Comparison of ENCODE assay signal across 10 mouse cellular contexts in genomic region chrX:101285534-101285933, GRCm38 (mm10). TPM values are rescaled to one million over a fixed set of nuclear protein-coding genes. Genes with fewer than 3 reads are reported as not detected.
DNase-seq lines count a peak whose midpoint lies in the region; ATAC-seq and TF ChIP-seq lines count a peak whose summit lies in the region.
"Had no signal": no experiment of that assay in that cellular context is flagged by ENCODE, and none has a peak within 500 bp of the region (broad histone marks: within the 10 kb centered on the region; RNA-seq: fewer than 3 reads in every experiment).

No protein-coding gene starts in this region.

- no peak overlapping the region for H3K4me3 ChIP-seq in intestine, embryonic 14.5 days (ENCODE audit: low read depth, low read length)
- no peak overlapping the region for H3K4me3 ChIP-seq in intestine, embryonic 15.5 days (replicated peaks)
- no peak overlapping the region for H3K4me3 ChIP-seq in G1E (ENCODE audit: low read depth, low read length)
- H3K4me3 ChIP-seq in stomach, embryonic 15.5 days (replicated peaks) = no peak overlapping the region
- H3K4me3 ChIP-seq: embryonic facial prominence, embryonic 13.5 days; myocyte had no signal

- H3K4me1 ChIP-seq in intestine, embryonic 14.5 days (replicated peaks; ENCODE audit: control insufficient read depth, insufficient read depth, low read length) = no peaks in the 10 kb centered on the region
- no peaks in the 10 kb centered on the region for H3K4me1 ChIP-seq in intestine, embryonic 15.5 days (replicated peaks)
- H3K4me1 ChIP-seq in G1E (ENCODE audit: insufficient read depth, low read depth, low read length) = peaks cover 48% of the 10 kb centered on the region
- no peaks in the 10 kb centered on the region for H3K4me1 ChIP-seq in stomach, embryonic 15.5 days
- H3K4me1 ChIP-seq: embryonic facial prominence, embryonic 13.5 days had no signal

- ATAC-seq in intestine, embryonic 14.5 days (replicated peaks; ENCODE audit: low FRiP score, low TSS enrichment, low read depth) = no peak; the same call in 1 of the 2 replicates
- ATAC-seq in intestine, embryonic 15.5 days = no peak
- ATAC-seq in G1E (ENCODE audit: extremely low read depth, insufficient number of reproducible peaks, low FRiP score, poor library complexity, severe bottlenecking) = no peak
- 0 out of 2 replicates have a peak, but pooled peaks have one; percentile 38 for ATAC-seq in megakaryocyte-erythroid progenitor cell, adult 5-6 weeks (replicated peaks; ENCODE audit: low FRiP score, low TSS enrichment, poor library complexity, severe bottlenecking)
- ATAC-seq in stomach, embryonic 15.5 days (ENCODE audit: insufficient read depth, low FRiP score, low read depth) = peak; percentile 44; the same call in 1 of the 2 replicates

- no peak overlapping the region for H3K9ac ChIP-seq in intestine, embryonic 14.5 days (ENCODE audit: low read length)
- H3K9ac ChIP-seq in intestine, embryonic 15.5 days = no peak overlapping the region
- no peak overlapping the region for H3K9ac ChIP-seq in stomach, embryonic 15.5 days
- H3K9ac ChIP-seq: embryonic facial prominence, embryonic 13.5 days had no signal

- DNase-seq in intestine, embryonic 14.5 days (ENCODE audit: low spot score) = peak; percentile 72
- DNase-seq in G1E (ENCODE audit: low spot score) = no peak
- DNase-seq in cerebellum, adult 9-11 months = peak; percentile 55
- DNase-seq in heart, postnatal 10 days = peak; percentile 34 to 62
- peak; percentile 22 for DNase-seq in layer of hippocampus, adult 9-11 months

- peaks cover 79% of the 10 kb centered on the region for H3K36me3 ChIP-seq in intestine, embryonic 14.5 days (ENCODE audit: control insufficient read depth, insufficient read depth, low read length)
- 0 out of 2 replicates have a peak, but pooled peaks cover 5% of the 10 kb centered on the region for H3K36me3 ChIP-seq in intestine, embryonic 15.5 days
- peaks cover 93% of the 10 kb centered on the region for H3K36me3 ChIP-seq in G1E (replicated peaks)
- peaks cover 3% of the 10 kb centered on the region; the same call in 1 of the 2 replicates for H3K36me3 ChIP-seq in stomach, embryonic 15.5 days

- 28% methylated on average over 6 of the region's 6 CpGs for WGBS in intestine, embryonic 14.5 days
- WGBS in intestine, embryonic 15.5 days = 27% methylated on average over 6 of the region's 6 CpGs
- 23% methylated on average over 6 of the region's 6 CpGs for WGBS in stomach, embryonic 15.5 days

- no peaks in the 10 kb centered on the region for H3K9me3 ChIP-seq in intestine, embryonic 14.5 days (ENCODE audit: control insufficient read depth, low read length)
- no peaks in the 10 kb centered on the region for H3K9me3 ChIP-seq in intestine, embryonic 15.5 days
- no peaks in the 10 kb centered on the region for H3K9me3 ChIP-seq in G1E (replicated peaks)
- no peaks in the 10 kb centered on the region for H3K9me3 ChIP-seq in stomach, embryonic 15.5 days
- H3K9me3 ChIP-seq: embryonic facial prominence, embryonic 13.5 days had no signal

- TF ChIP-seq CTCF in G1E (IDR thresholded peaks at IDR 0.05; ENCODE audit: low read depth, low read length) = peak; percentile 49

- intact Hi-C loops in heart, postnatal 10 days (cut with DNase I) = loop anchor here (1.0 kb wide), 1 partner anchor 153 kb away; no protein-coding TSS in a partner anchor

- H3K4me2 ChIP-seq in intestine, embryonic 14.5 days (ENCODE audit: low read length) = no peak overlapping the region
- no peak overlapping the region for H3K4me2 ChIP-seq in intestine, embryonic 15.5 days (replicated peaks)
- H3K4me2 ChIP-seq in stomach, embryonic 15.5 days = no peak overlapping the region
- H3K4me2 ChIP-seq: embryonic facial prominence, embryonic 13.5 days had no signal

- 0 out of 2 replicates have a peak, but pooled peaks cover 3% of the 10 kb centered on the region for H3K27me3 ChIP-seq in intestine, embryonic 14.5 days (replicated peaks; ENCODE audit: control insufficient read depth, insufficient read depth, low read length)
- H3K27me3 ChIP-seq in intestine, embryonic 15.5 days (replicated peaks) = 0 out of 2 replicates have a peak, but pooled peaks cover 3% of the 10 kb centered on the region
- no peaks in the 10 kb centered on the region for H3K27me3 ChIP-seq in G1E (ENCODE audit: insufficient read depth, low read length)
- no peaks in the 10 kb centered on the region for H3K27me3 ChIP-seq in stomach, embryonic 15.5 days (replicated peaks)

- H3K27ac ChIP-seq in intestine, embryonic 14.5 days (ENCODE audit: low read depth) = no peak overlapping the region
- H3K27ac ChIP-seq in intestine, embryonic 15.5 days = no peak overlapping the region
- no peak overlapping the region for H3K27ac ChIP-seq in stomach, embryonic 15.5 days
- H3K27ac ChIP-seq: embryonic facial prominence, embryonic 13.5 days had no signal

RNA-seq across cellular contexts. Expression of gene Med12, which starts 11.7 kb away (rescaled TPM):
- polyA plus RNA-seq in intestine, embryonic 14.5 days (2014; fragmentation: Nextera tagmentation; extraction: Ambion mirVana) = 38.5 and 48.2 TPM in 2 replicates
- 22.8 and 25.3 TPM in 2 replicates for polyA plus RNA-seq in intestine, embryonic 15.5 days (2015; fragmentation: Nextera tagmentation; extraction: Ambion mirVana)
- total RNA-seq in G1E (2014; fragmentation: Nextera tagmentation) = 106 and 128 TPM in 2 replicates
- total RNA-seq in G1E (2017) = 37.9 and 40.9 TPM in 2 replicates
- polyA plus RNA-seq in G1E (2012) = 44.8 and 48.2 TPM in 2 replicates
- total RNA-seq in heart, postnatal 10 days (2021) = 10 to 100 TPM; 26.8 to 29.4 TPM
- 71.6 and 80.7 TPM in 2 replicates for total RNA-seq in megakaryocyte-erythroid progenitor cell, adult 5-6 weeks (2014; fragmentation: Nextera tagmentation)
- 33.1 and 34.7 TPM in 2 replicates for total RNA-seq in megakaryocyte-erythroid progenitor cell, adult 5-6 weeks (2017)
- 23.7 and 29.6 TPM in 2 replicates for polyA plus RNA-seq in stomach, embryonic 15.5 days (2015; fragmentation: Nextera tagmentation; extraction: Ambion mirVana)

RNA-seq across cellular contexts. Expression of gene Nlgn3, which starts 13.4 kb away (rescaled TPM):
- 7.3 and 7.5 TPM in 2 replicates for polyA plus RNA-seq in intestine, embryonic 14.5 days (2014; fragmentation: Nextera tagmentation; extraction: Ambion mirVana)
- 4.4 and 4.8 TPM in 2 replicates for polyA plus RNA-seq in intestine, embryonic 15.5 days (2015; fragmentation: Nextera tagmentation; extraction: Ambion mirVana)
- total RNA-seq in G1E (2014; fragmentation: Nextera tagmentation) (not detected in 2 replicates), G1E (2017) (0.05 and 0.06 TPM in 2 replicates)
- 0.05 TPM in 1 of 2 replicates, not detected in the other for polyA plus RNA-seq in G1E (2012)
- total RNA-seq in heart, postnatal 10 days (2021) = under 1 TPM; 0.77 to 0.86 TPM
- 0.07 TPM in 1 of 2 replicates, not detected in the other for total RNA-seq in megakaryocyte-erythroid progenitor cell, adult 5-6 weeks (2014; fragmentation: Nextera tagmentation)
- not detected in 2 replicates for total RNA-seq in megakaryocyte-erythroid progenitor cell, adult 5-6 weeks (2017)
- 4.7 and 5.6 TPM in 2 replicates for polyA plus RNA-seq in stomach, embryonic 15.5 days (2015; fragmentation: Nextera tagmentation; extraction: Ambion mirVana)
- polyA plus RNA-seq: myocyte had no signal

RNA-seq across cellular contexts. Expression of gene Gm20489, which starts 16.7 kb away (rescaled TPM):
- polyA plus RNA-seq in intestine, embryonic 14.5 days (2014; fragmentation: Nextera tagmentation; extraction: Ambion mirVana) = not detected in 2 replicates
- not detected in 2 replicates for polyA plus RNA-seq in intestine, embryonic 15.5 days (2015; fragmentation: Nextera tagmentation; extraction: Ambion mirVana)
- not detected in 2 replicates for total RNA-seq in G1E (2014; fragmentation: Nextera tagmentation)
- total RNA-seq in G1E (2017) = not detected in 2 replicates
- polyA plus RNA-seq in G1E (2012) = not detected in 2 replicates
- not detected for total RNA-seq in heart, postnatal 10 days (2021)
- total RNA-seq in megakaryocyte-erythroid progenitor cell, adult 5-6 weeks (2014; fragmentation: Nextera tagmentation) = not detected in 2 replicates
- total RNA-seq in megakaryocyte-erythroid progenitor cell, adult 5-6 weeks (2017) = not detected in 2 replicates
- not detected in 2 replicates for polyA plus RNA-seq in stomach, embryonic 15.5 days (2015; fragmentation: Nextera tagmentation; extraction: Ambion mirVana)
- polyA plus RNA-seq: embryonic facial prominence, embryonic 13.5 days; myocyte had no signal

RNA-seq across cellular contexts. Expression of gene Il2rg, which starts 17.5 kb away (rescaled TPM):
- polyA plus RNA-seq in intestine, embryonic 14.5 days (2014; fragmentation: Nextera tagmentation; extraction: Ambion mirVana) = 9.6 and 11.5 TPM in 2 replicates
- polyA plus RNA-seq in intestine, embryonic 15.5 days (2015; fragmentation: Nextera tagmentation; extraction: Ambion mirVana) = 12.5 and 12.8 TPM in 2 replicates
- total RNA-seq in G1E (2014; fragmentation: Nextera tagmentation) (11.6 and 18.7 TPM in 2 replicates), G1E (2017) (21.2 and 21.6 TPM in 2 replicates)
- polyA plus RNA-seq in G1E (2012) = 8.2 and 10.1 TPM in 2 replicates
- 10 to 100 TPM; 16.8 to 21.4 TPM for total RNA-seq in heart, postnatal 10 days (2021)
- 24.2 and 39.3 TPM in 2 replicates for total RNA-seq in megakaryocyte-erythroid progenitor cell, adult 5-6 weeks (2014; fragmentation: Nextera tagmentation)
- total RNA-seq in megakaryocyte-erythroid progenitor cell, adult 5-6 weeks (2017) = 18.4 and 41.4 TPM in 2 replicates
- 13.5 and 13.9 TPM in 2 replicates for polyA plus RNA-seq in stomach, embryonic 15.5 days (2015; fragmentation: Nextera tagmentation; extraction: Ambion mirVana)

RNA-seq across cellular contexts. Expression of gene Gm614, which starts 21.7 kb away (rescaled TPM):
- not detected in 2 replicates for polyA plus RNA-seq in intestine, embryonic 14.5 days (2014; fragmentation: Nextera tagmentation; extraction: Ambion mirVana)
- polyA plus RNA-seq in intestine, embryonic 15.5 days (2015; fragmentation: Nextera tagmentation; extraction: Ambion mirVana) = not detected in 2 replicates
- not detected in 2 replicates for total RNA-seq in G1E (2014; fragmentation: Nextera tagmentation)
- 0.87 TPM in 1 of 2 replicates, not detected in the other for total RNA-seq in G1E (2017)
- not detected in 2 replicates for polyA plus RNA-seq in G1E (2012)
- total RNA-seq in heart, postnatal 10 days (2021) = under 1 TPM; 0.36 to 0.62 TPM
- 1.3 TPM in 1 of 2 replicates, not detected in the other for total RNA-seq in megakaryocyte-erythroid progenitor cell, adult 5-6 weeks (2014; fragmentation: Nextera tagmentation)
- 2.4 TPM in 1 of 2 replicates, not detected in the other for total RNA-seq in megakaryocyte-erythroid progenitor cell, adult 5-6 weeks (2017)
- polyA plus RNA-seq in stomach, embryonic 15.5 days (2015; fragmentation: Nextera tagmentation; extraction: Ambion mirVana) = not detected in 2 replicates
- polyA plus RNA-seq: embryonic facial prominence, embryonic 13.5 days; myocyte had no signal

Comparison
In these comparisons a context has a peak if more than half of its experiments do, and no peak if none do; other contexts are left out.
1. ATAC-seq: peak in megakaryocyte-erythroid progenitor cell, adult 5-6 weeks (single experiment) and stomach, embryonic 15.5 days (single experiment); none in intestine, embryonic 14.5 days (single experiment), intestine, embryonic 15.5 days (single experiment) and G1E (single experiment).